Mouse (Mus musculus) hindbrain, postnatal 0 days (tissue): ENCODE measurements at regions not wholly inside any gene's neighbourhood (a gene's known extent, or its start where the extent isn't known, plus 50 kb on each side); places are given as distances from the start of the nearest gene placed in this dataset.
"Not testable (repeated sequence)": the region's sequence is repeated elsewhere in the genome, so short reads cannot be mapped to it uniquely, and the experiment has no call there.

Experiments
- ATAC-seq: fragments of 200-750 bp; cut with Nextera tagmentation; 2 replicates; pipeline ENCODE4 v1.8.0; 2017; ENCODE audit warnings: mild to moderate bottlenecking, moderate TSS enrichment, moderate library complexity
- DNase-seq: peaks from one replicate; pipeline ENCODE4 v3.0.0-alpha.2; 2015; ENCODE audit warnings: low spot score
- H3K27ac ChIP-seq: fragments of 300-500 bp; sonication (generic); 2 replicates; pipeline ENCODE4 v1.5.1; 2014; ENCODE audit warnings: mild to moderate bottlenecking
- H3K27me3 ChIP-seq: fragments of 300-500 bp; sonication (generic); 2 replicates; pipeline ENCODE4 v1.6.1; 2014; ENCODE audit warnings: low read length, mixed read lengths; ENCODE audit not compliant: insufficient read depth
- H3K36me3 ChIP-seq: fragments of 300-500 bp; sonication (generic); 2 replicates; pipeline ENCODE4 v1.6.1; 2014; ENCODE audit warnings: low read length, mixed read lengths; ENCODE audit not compliant: insufficient read depth
- H3K4me1 ChIP-seq: fragments of 300-500 bp; sonication (generic); 2 replicates; pipeline ENCODE4 v1.6.1; 2014; ENCODE audit warnings: antibody characterized with exemption, low read length, mixed read lengths; ENCODE audit not compliant: insufficient read depth
- H3K4me2 ChIP-seq: fragments of 300-500 bp; sonication (generic); 2 replicates; pipeline ENCODE4 v1.6.1; 2014; ENCODE audit warnings: low read depth, mild to moderate bottlenecking, low read length, moderate library complexity, mixed read lengths
- H3K4me3 ChIP-seq: fragments of 300-500 bp; sonication (generic); 2 replicates; pipeline ENCODE4 v1.5.1; 2014; ENCODE audit warnings: low read length
- H3K9ac ChIP-seq: fragments of 300-500 bp; sonication (generic); replicated peaks from 2 replicates; pipeline ENCODE4 v1.6.1; 2014; ENCODE audit warnings: mild to moderate bottlenecking, low read length, moderate library complexity, mixed read lengths
- H3K9me3 ChIP-seq: fragments of 300-500 bp; sonication (generic); 2 replicates; pipeline ENCODE4 v1.6.1; 2016; ENCODE audit warnings: low read length, mixed read lengths
- CTCF ChIP-seq: IDR thresholded peaks from 2 replicates; pipeline ENCODE4 v1.5.1; 2016; ENCODE audit warnings: antibody characterized with exemption, control low read depth, low read depth
- WGBS: fragments of 180-500 bp; shearing (Covaris S2); extraction: QIAGEN DNeasy Blood & Tissue Kit; methylation state at CpG from one replicate; pipeline ENCODE4 v1.1.7; 2014; 5-methylcytosine and 5-hydroxymethylcytosine counted together

GRCm38 (mm10) chr4:8462414-8462813 is 223.6 kb upstream of the Car8 start:
- not testable (repeated sequence) for H3K36me3 ChIP-seq, H3K4me1 ChIP-seq, DNase-seq, H3K4me3 ChIP-seq, H3K9me3 ChIP-seq, H3K9ac ChIP-seq, H3K27me3 ChIP-seq, H3K4me2 ChIP-seq, ATAC-seq, H3K27ac ChIP-seq
- WGBS = 91% methylated on average over 6 of the region's 6 CpGs

- Histone ChIP-seq H3K4me1 (no peaks in the 10 kb centered on the region), H3K9me3 (no peaks in the 10 kb centered on the region), H3K9ac (no peak overlapping the region), H3K36me3 (no peaks in the 10 kb centered on the region), H3K4me3 (no peak overlapping the region), H3K27ac (no peak overlapping the region), H3K4me2 (no peak overlapping the region), H3K27me3 (no peaks in the 10 kb centered on the region)
- DNase-seq (no peak), ATAC-seq (no peak)
- 92% methylated on average over 2 of the region's 2 CpGs for WGBS
- TF ChIP-seq CTCF = no peak
Measured at GRCm38 (mm10) chr4:8454346-8454745, 215.5 kb upstream of the Car8 start.

GRCm38 (mm10) chr4:8432393-8432792 is 193.6 kb upstream of the Car8 start:
- Histone ChIP-seq H3K27ac (no peak overlapping the region), H3K27me3 (no peaks in the 10 kb centered on the region), H3K36me3 (no peaks in the 10 kb centered on the region), H3K4me3 (no peak overlapping the region), H3K9ac (no peak overlapping the region), H3K9me3 (no peaks in the 10 kb centered on the region), H3K4me2 (no peak overlapping the region), H3K4me1 (no peaks in the 10 kb centered on the region)
- WGBS = 54% methylated on average over 2 of the region's 2 CpGs
- DNase-seq (peak; percentile 63), ATAC-seq (no peak)
- peak; percentile 71 for TF ChIP-seq CTCF

GRCm38 (mm10) chr4:8431032-8431332 is 192.1 kb upstream of the Car8 start:
- Histone ChIP-seq H3K9ac (no peak overlapping the region), H3K9me3 (no peaks in the 10 kb centered on the region), H3K27ac (no peak overlapping the region), H3K4me3 (no peak overlapping the region), H3K4me1 (no peaks in the 10 kb centered on the region), H3K36me3 (no peaks in the 10 kb centered on the region), H3K4me2 (no peak overlapping the region), H3K27me3 (no peaks in the 10 kb centered on the region)
- ATAC-seq (no peak), DNase-seq (no peak)
- TF ChIP-seq CTCF = no peak
- WGBS = 22% methylated on average over 1 of the region's 1 CpGs

- no peak for TF ChIP-seq CTCF
- Histone ChIP-seq H3K4me2 (no peak overlapping the region), H3K9me3 (no peaks in the 10 kb centered on the region), H3K36me3 (no peaks in the 10 kb centered on the region), H3K4me1 (no peaks in the 10 kb centered on the region), H3K9ac (no peak overlapping the region), H3K4me3 (no peak overlapping the region), H3K27ac (no peak overlapping the region), H3K27me3 (no peaks in the 10 kb centered on the region)
- DNase-seq (no peak), ATAC-seq (no peak)
- WGBS = 75% methylated on average over 4 of the region's 4 CpGs
Measured at GRCm38 (mm10) chr4:8430269-8431031, 191.6 kb upstream of the Car8 start.

- Histone ChIP-seq H3K4me3 (no peak overlapping the region), H3K27ac (no peak overlapping the region), H3K4me2 (no peak overlapping the region), H3K27me3 (no peaks in the 10 kb centered on the region), H3K36me3 (no peaks in the 10 kb centered on the region), H3K9me3 (no peaks in the 10 kb centered on the region), H3K9ac (no peak overlapping the region), H3K4me1 (no peaks in the 10 kb centered on the region)
- WGBS = 38% methylated on average over 5 of the region's 5 CpGs
- ATAC-seq = no peak
- TF ChIP-seq CTCF = no peak
- no peak for DNase-seq
Measured at GRCm38 (mm10) chr4:8429771-8430170, 190.9 kb upstream of the Car8 start.

- H3K4me1 ChIP-seq = no peaks in the 10 kb centered on the region
- no peaks in the 10 kb centered on the region for H3K9me3 ChIP-seq
- no peak overlapping the region for H3K4me3 ChIP-seq
- ATAC-seq (no peak), DNase-seq (no peak)
- no peak overlapping the region for H3K4me2 ChIP-seq
- no peak overlapping the region for H3K9ac ChIP-seq
- no peak for TF ChIP-seq CTCF
- WGBS = 76% methylated on average over 11 of the region's 11 CpGs
- H3K27me3 ChIP-seq = no peaks in the 10 kb centered on the region
- no peak overlapping the region for H3K27ac ChIP-seq
- H3K36me3 ChIP-seq = no peaks in the 10 kb centered on the region
Measured at GRCm38 (mm10) chr4:8428629-8429523, 190.0 kb upstream of the Car8 start.
